Mouse (Mus musculus) spleen, adult 2 months (tissue): ENCODE results near the gene Sh2b3. TPM values are rescaled to one million over a fixed set of nuclear protein-coding genes. Genes with fewer than 3 reads are reported as not detected.
A peak's percentile ranks its signal among the peaks of the same experiment; 100 is the strongest.

Experiments
- DNase-seq, 2 experiments: peaks; one replicate each; pipeline versions ENCODE4 v3.0.0 to v3.0.0-alpha.2; 2012 to 2021; ENCODE audit warnings: low spot score in 2 of 2, low read depth in 1 of 2
- H3K27ac ChIP-seq: fragments of 200-500 bp; 2 replicates; pipeline ENCODE4 v1.5.1; 2012; ENCODE audit warnings: low read length, inconsistent platforms; ENCODE audit not compliant: insufficient read depth
- H3K27me3 ChIP-seq: fragments of 200-500 bp; 2 replicates; pipeline ENCODE4 v1.6.1; 2012; ENCODE audit warnings: mild to moderate bottlenecking, moderate library complexity, low read length, inconsistent platforms; ENCODE audit not compliant: control insufficient read depth, insufficient read depth
- H3K36me3 ChIP-seq: fragments of 200-500 bp; 2 replicates; pipeline ENCODE4 v1.6.1; 2012; ENCODE audit warnings: mild to moderate bottlenecking, low read length, inconsistent platforms; ENCODE audit not compliant: control insufficient read depth, insufficient read depth
- H3K4me1 ChIP-seq: fragments of 200-500 bp; 2 replicates; pipeline ENCODE4 v1.6.1; 2011; ENCODE audit warnings: inconsistent platforms; ENCODE audit not compliant: control insufficient read depth, insufficient read depth, insufficient read length
- H3K4me3 ChIP-seq: fragments of 200-500 bp; 2 replicates; pipeline ENCODE4 v1.5.1; 2011; ENCODE audit warnings: mild to moderate bottlenecking, inconsistent platforms; ENCODE audit not compliant: insufficient read depth, insufficient read length; ENCODE audit errors: extremely low read depth
- CTCF ChIP-seq: fragments of 200-500 bp; IDR thresholded peaks from 2 replicates; pipeline ENCODE4 v1.5.1; 2011; ENCODE audit warnings: mild to moderate bottlenecking, inconsistent platforms; ENCODE audit not compliant: insufficient read depth, insufficient read length, insufficient replicate concordance; ENCODE audit errors: extremely low read depth
- POLR2A ChIP-seq: fragments of 200-500 bp; IDR thresholded peaks from 2 replicates; pipeline ENCODE4 v1.6.1; 2011; ENCODE audit warnings: low read depth, low read length, inconsistent platforms
- WGBS: fragments of 180-500 bp; shearing (Covaris S2); methylation state at CpG from one replicate; pipeline ENCODE4 v1.1.7; 2018; 5-methylcytosine and 5-hydroxymethylcytosine counted together
- polyA plus RNA-seq: library from polyadenylated mRNA; depleted of rRNA; stranded (reverse); fragments of >200 nt; gene quantifications from 2 replicates; pipeline ENCODE4 v1.2.3, GENCODE M21; 2012

Gene Sh2b3
- polyA plus RNA-seq, 1 experiment: 118 TPM

DNA sequence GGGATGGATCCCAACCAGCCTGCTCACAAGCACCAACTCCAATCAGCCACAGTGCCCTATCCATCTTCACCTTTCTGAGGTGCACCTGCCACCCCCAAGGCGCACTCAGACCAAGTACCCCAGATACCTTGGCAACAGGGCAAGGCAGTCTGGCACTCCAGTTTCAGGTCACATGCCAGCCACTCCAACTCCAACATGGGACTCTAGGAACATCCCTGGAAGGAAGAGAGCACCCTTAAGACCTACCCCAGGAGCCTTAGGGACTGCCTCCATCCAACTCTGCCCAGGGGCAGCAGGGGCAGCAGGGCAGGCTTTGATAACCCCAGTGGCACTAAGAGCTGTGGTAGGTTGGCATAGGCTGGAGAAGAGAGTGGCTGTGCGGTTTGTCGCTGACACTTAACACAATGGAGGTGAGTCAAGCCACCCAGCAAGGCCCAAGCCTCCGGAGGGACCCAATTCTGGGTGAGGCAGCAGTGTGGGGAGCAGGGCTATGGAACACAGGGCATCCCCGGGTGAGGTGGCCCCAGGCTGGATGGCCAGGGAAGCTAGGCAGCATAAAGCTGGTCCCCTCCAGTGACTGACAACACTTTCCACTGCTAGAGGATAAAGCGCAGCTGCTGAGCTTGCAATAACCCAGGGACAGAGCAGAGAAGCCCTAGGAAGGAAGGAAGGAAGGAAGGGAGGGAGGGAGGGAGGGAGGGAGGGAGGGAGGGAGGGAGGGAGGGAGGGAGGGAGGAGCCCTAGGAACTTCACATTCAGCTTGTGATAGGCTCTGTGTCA, 4.9 kb downstream of the Sh2b3 start:
- Histone ChIP-seq H3K36me3 (peaks cover 17% of the 10 kb centered on the region), H3K4me3 (no peak overlapping the region; the same call in 1 of the 2 replicates), H3K27me3 (no peaks in the 10 kb centered on the region), H3K27ac (peak overlapping the region; percentile 77), H3K4me1 (peaks cover 30% of the 10 kb centered on the region; the same call in 1 of the 2 replicates)
- TF ChIP-seq POLR2A (no peak), CTCF (no peak)
- WGBS: 47% methylated on average over 6 of the region's 6 CpGs
- no peak for DNase-seq

DNA sequence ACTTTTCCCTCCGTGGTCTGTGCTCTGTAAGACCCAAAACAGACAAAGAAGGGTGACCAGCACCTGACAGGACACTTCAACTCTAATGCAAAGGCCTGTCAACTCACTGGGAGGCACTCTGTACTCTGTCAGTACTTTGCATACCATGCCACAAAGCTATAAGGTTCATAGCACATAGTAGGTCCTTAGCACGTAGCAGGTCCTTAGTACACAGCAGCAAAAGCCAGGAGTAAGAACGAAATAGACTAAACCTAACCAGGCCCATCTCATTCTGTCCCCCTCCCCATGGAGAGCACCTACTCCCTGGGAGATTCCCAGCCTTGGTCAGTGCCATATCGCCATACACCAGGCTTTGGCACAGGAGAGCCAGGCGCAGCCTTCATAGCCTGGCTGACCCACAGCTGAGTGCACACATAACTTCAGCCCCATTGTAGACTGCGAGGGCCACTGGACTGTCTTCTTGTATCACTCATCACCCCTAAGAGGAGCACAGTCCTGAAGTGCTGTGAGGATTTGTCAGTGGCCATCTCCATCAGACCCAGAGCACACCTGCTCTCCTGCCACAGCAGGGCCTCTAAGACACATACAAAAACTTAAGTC, 6.3 kb downstream of the Sh2b3 start:
- Histone ChIP-seq H3K4me1 (peaks cover 35% of the 10 kb centered on the region; the same call in 1 of the 2 replicates), H3K4me3 (no peak overlapping the region), H3K27ac (no peak overlapping the region), H3K36me3 (peaks cover 31% of the 10 kb centered on the region), H3K27me3 (no peaks in the 10 kb centered on the region)
- no peak for DNase-seq
- WGBS: 88% methylated on average over 6 of the region's 6 CpGs
- TF ChIP-seq POLR2A (no peak), CTCF (no peak)

DNA sequence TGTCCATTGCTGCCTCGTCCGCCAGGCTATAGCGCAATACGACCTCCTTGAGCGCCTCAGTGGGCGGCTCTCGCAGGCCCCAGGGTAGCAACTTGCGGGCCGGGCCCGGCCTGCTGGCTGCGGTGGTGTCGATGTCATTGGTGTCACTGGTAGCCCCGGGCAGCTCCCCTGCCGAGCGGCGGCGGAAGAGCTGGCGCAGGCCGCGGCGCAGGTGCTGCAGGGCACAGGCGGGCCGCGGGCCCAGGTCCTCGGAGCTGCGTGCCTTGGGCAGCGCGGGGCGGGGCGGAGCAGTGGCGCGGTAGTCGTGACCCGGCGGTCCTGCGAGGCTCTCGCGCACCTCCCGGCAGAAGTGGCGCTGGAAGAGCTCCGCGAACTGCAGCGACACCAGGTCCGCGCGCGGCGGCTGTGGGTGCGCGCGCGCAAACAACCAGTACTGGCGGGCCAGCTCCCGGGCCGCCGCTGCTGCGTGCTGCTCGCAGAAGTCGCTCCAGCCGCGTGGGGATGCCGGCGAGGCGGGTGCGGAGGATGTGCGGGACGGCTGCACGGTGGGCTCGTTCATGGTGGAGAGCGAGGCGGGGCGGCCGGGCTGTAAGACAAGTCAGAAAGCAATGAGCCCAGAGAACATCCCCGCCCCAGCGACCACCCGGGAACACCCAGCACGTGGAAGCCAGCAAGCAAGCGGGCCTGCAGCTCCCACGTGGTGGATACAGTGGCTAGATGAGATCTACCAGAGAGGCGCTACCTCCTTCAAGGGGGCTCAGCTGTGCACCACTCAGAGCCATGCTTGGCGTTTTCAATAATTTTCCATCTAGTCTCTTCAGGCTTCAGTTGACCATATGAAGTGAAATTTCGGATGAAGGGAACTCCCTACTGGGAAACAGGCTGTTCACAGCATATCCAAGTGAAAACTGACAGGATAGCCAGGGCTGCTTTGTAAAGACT, 8.7 kb downstream of the Sh2b3 start:
- TF ChIP-seq CTCF (no peak), POLR2A (no peak)
- WGBS: 95% methylated on average over 82 of the region's 82 CpGs
- Histone ChIP-seq H3K36me3 (peaks cover 41% of the 10 kb centered on the region), H3K4me1 (peaks cover 45% of the 10 kb centered on the region; the same call in 1 of the 2 replicates), H3K27ac (no peak overlapping the region), H3K4me3 (no peak overlapping the region), H3K27me3 (no peaks in the 10 kb centered on the region)
- DNase-seq: peak in 1 of 2 experiments; percentile 6

DNA sequence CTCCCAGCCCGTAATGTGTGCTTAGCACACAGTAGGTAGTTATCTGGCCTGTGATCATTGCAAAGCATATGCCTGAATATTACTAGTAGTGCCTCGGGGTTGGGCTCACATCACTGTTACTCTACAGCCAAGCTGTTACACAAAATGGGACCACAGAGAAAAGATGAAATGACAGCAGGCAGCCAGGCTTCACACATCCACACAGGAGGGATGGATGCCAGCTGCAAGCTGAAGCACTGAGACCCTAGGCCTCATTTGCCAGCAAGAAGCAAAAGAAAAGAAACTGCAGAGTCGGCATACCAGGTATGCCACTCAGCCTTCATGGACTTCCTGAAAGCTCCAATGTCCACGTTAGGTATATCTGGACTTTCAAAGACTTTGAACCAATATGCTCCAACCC, 9.6 kb downstream of the Sh2b3 start:
- Histone ChIP-seq H3K4me3 (no peak overlapping the region), H3K27me3 (no peaks in the 10 kb centered on the region), H3K27ac (no peak overlapping the region), H3K4me1 (peaks cover 45% of the 10 kb centered on the region; the same call in 1 of the 2 replicates), H3K36me3 (peaks cover 42% of the 10 kb centered on the region)
- WGBS: 90% methylated on average over 4 of the region's 4 CpGs
- DNase-seq: no peak
- TF ChIP-seq CTCF: no peak

DNA sequence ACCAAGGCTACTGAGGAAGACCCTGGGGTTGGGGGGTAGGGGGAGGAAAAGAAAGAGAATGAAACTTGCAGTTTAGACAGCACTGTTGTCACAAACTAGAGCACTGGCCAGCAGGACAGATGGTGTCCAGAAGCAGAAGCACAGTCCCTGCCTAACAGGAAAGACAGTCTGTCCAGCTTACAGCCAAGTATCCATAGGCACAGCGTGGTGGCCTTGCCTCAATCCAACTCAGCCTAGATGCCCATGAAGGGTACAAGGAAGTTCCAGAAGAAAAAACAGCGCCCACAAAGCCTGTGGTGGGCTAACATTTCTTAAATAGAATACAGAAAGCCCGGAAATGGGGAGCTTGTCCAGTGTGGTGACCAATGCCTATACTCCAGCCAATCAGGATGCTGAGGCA, 11.8 kb downstream of the Sh2b3 start:
- DNase-seq: no peak
- peaks cover 56% of the 10 kb centered on the region for H3K36me3 ChIP-seq
- H3K27me3 ChIP-seq: no peaks in the 10 kb centered on the region
- no peak overlapping the region for H3K4me3 ChIP-seq
- TF ChIP-seq CTCF: no peak
- no peak for TF ChIP-seq POLR2A
- WGBS: 86% methylated on average over 3 of the region's 3 CpGs
- peaks cover 26% of the 10 kb centered on the region; the same call in 1 of the 2 replicates for H3K4me1 ChIP-seq
- no peak overlapping the region for H3K27ac ChIP-seq

DNA sequence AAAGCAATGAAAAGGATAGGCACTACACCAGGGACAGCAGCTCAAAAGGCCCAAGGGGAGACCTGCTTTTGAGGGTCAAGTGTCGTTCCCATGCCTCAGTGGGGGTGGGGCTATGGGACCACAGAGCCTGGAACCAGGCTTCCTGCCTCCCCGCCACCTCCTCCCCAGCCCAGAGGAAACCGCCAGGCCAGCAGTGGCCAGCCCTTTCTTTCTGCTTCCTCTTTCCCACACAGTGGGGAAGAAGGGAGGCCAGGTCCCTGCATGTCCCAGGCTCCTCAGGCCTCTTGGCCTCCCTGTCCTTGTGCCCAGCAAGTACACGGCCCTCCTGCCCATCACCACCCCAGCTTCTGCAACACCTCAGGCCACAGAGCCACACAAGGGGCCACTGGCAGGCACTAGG, 13.3 kb downstream of the Sh2b3 start:
- Histone ChIP-seq H3K4me3 (no peak overlapping the region), H3K36me3 (peaks cover 58% of the 10 kb centered on the region), H3K27me3 (no peaks in the 10 kb centered on the region), H3K4me1 (peaks cover 30% of the 10 kb centered on the region; the same call in 1 of the 2 replicates), H3K27ac (peak overlapping the region; percentile 76)
- DNase-seq: peak in 1 of 2 experiments; percentile 49
- 52% methylated on average over 4 of the region's 4 CpGs for WGBS
- no peak for TF ChIP-seq CTCF
- no peak for TF ChIP-seq POLR2A
